Mouse (Mus musculus) brain, embryonic 14.5 days (tissue): ENCODE measurements around the gene Nek6.

Source experiments
- CTCF ChIP-seq: fragments of 200-500 bp; IDR thresholded peaks from 2 replicates; pipeline ENCODE4 v1.5.1; 2012; ENCODE audit warnings: inconsistent platforms, mild to moderate bottlenecking, moderate library complexity, borderline replicate concordance; ENCODE audit not compliant: insufficient read depth, insufficient read length; ENCODE audit errors: extremely low read depth
- POLR2A ChIP-seq: fragments of 200-500 bp; IDR thresholded peaks from 2 replicates; pipeline ENCODE4 v1.6.1; 2012; ENCODE audit warnings: mild to moderate bottlenecking, inconsistent platforms, borderline replicate concordance; ENCODE audit not compliant: poor library complexity, insufficient read depth, insufficient read length, severe bottlenecking; ENCODE audit errors: extremely low read depth

DNA sequence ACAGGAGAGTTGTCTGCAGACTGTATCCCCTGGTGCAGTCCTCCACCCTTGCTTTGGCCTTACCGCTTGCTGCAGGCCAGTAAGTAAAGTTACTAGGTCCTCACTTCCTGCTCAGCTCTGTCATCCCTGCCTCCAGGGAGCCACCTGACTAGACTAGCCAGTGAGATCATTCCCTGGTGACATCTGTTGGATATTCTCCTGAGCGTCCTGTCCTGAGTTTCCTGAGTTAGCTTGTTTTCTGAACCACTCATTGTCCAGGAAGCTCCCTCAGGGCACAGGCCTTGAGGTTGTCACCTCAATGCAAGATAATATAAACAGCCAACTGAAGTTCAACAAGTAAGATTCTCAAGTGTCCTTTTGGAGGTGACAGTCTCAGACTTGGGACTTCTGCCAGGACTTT lies 10.9 kb downstream of the Nek6 start:
- TF ChIP-seq CTCF (no peak), POLR2A (no peak)
